8 mouse cellular contexts compared by ENCODE assay signal in genomic region chr13:95327345-95327741, GRCm38 (mm10). TPM values are rescaled to one million over a fixed set of nuclear protein-coding genes. Genes with fewer than 3 reads are reported as not detected.
A peak's percentile ranks its signal among the peaks of the same experiment; 100 is the strongest.
DNase-seq lines count a peak whose midpoint lies in the region; ATAC-seq and TF ChIP-seq lines count a peak whose summit lies in the region.

No protein-coding gene starts in this region.

- ATAC-seq in erythroblast, adult 5-6 weeks (replicated peaks; ENCODE audit: low FRiP score, poor library complexity, severe bottlenecking): no peak
- peak; percentile 57 for ATAC-seq in forebrain, embryonic 13.5 days

- no peaks in the 10 kb centered on the region for H3K9me3 ChIP-seq in erythroblast, embryonic 14.5 days (ENCODE audit: control insufficient read depth, low read length)
- no peaks in the 10 kb centered on the region for H3K9me3 ChIP-seq in forebrain, embryonic 13.5 days (replicated peaks)

- peaks cover 8% of the 10 kb centered on the region for H3K4me1 ChIP-seq in erythroblast, embryonic 14.5 days (ENCODE audit: control insufficient read depth)
- H3K4me1 ChIP-seq in forebrain, embryonic 13.5 days: peaks cover 43% of the 10 kb centered on the region
- H3K4me1 ChIP-seq in lung, adult 2 months (ENCODE audit: control insufficient read depth, insufficient read depth, low read length): 0 out of 2 replicates have a peak, but pooled peaks cover 2% of the 10 kb centered on the region

- H3K9ac ChIP-seq in forebrain, embryonic 13.5 days: peak overlapping the region; percentile 98

- peak overlapping the region; percentile 95 for H3K27ac ChIP-seq in forebrain, embryonic 13.5 days

- peak; percentile 85 for DNase-seq in R1 (ENCODE audit: low read depth, low spot score)
- peak; percentile 57 for DNase-seq in kidney, adult 18-20 months
- peak; percentile 25 for DNase-seq in lung, adult 2 months
- DNase-seq in retina, embryonic 14.5 days (ENCODE audit: low spot score): peak; percentile 33
- DNase-seq in adrenal gland, adult 2 months: no peak

- no peak for TF ChIP-seq POLR2A in lung, adult 2 months (IDR thresholded peaks at IDR 0.05; ENCODE audit: borderline replicate concordance, extremely low read depth, low read depth, low read length)

- peak overlapping the region; percentile 9 for H3K4me3 ChIP-seq in erythroblast, embryonic 14.5 days (replicated peaks)
- peak overlapping the region; percentile 82 for H3K4me3 ChIP-seq in forebrain, embryonic 13.5 days
- no peak overlapping the region for H3K4me3 ChIP-seq in lung, adult 2 months (replicated peaks; ENCODE audit: extremely low read depth, low read depth, low read length)

- no peaks in the 10 kb centered on the region; the same call in 1 of the 2 replicates for H3K36me3 ChIP-seq in erythroblast, embryonic 14.5 days (ENCODE audit: control insufficient read depth)
- no peaks in the 10 kb centered on the region for H3K36me3 ChIP-seq in forebrain, embryonic 13.5 days (ENCODE audit: poor library complexity, severe bottlenecking)

- no peak for TF ChIP-seq CTCF in lung, adult 2 months (IDR thresholded peaks at IDR 0.05; ENCODE audit: insufficient read depth, low read length)

- 5% methylated on average over 5 of the region's 5 CpGs for WGBS in forebrain, embryonic 13.5 days
- WGBS in lung, adult 2 months: 22% methylated on average over 5 of the region's 5 CpGs

- peak overlapping the region; percentile 82 for H3K4me2 ChIP-seq in forebrain, embryonic 13.5 days

- H3K27me3 ChIP-seq in erythroblast, embryonic 14.5 days (ENCODE audit: control insufficient read depth): peaks cover 31% of the 10 kb centered on the region
- no peaks in the 10 kb centered on the region for H3K27me3 ChIP-seq in forebrain, embryonic 13.5 days

RNA-seq across cellular contexts. Expression of gene Zbed3, which starts 3.9 kb away (rescaled TPM):
- polyA plus RNA-seq in erythroblast, embryonic 14.5 days (2012): 0.09 and 0.19 TPM in 2 replicates
- total RNA-seq in erythroblast, adult 5-6 weeks (2015; ENCODE audit: low replicate concordance): 5.9 and 7.7 TPM in 2 replicates
- total RNA-seq in erythroblast, adult 5-6 weeks (2017; ENCODE audit: low replicate concordance): 1.1 TPM in 1 of 2 replicates, not detected in the other
- polyA plus RNA-seq in forebrain, embryonic 13.5 days (2015; fragmentation: Nextera tagmentation; extraction: Ambion mirVana): 49.7 and 53.6 TPM in 2 replicates
- 23.4 and 26.1 TPM in 2 replicates for polyA plus RNA-seq in lung, adult 2 months (2012; rRNA removed)
- total RNA-seq in adrenal gland, adult 2 months (2021): 10 to 100 TPM; 21.6 to 30.8 TPM
- polyA plus RNA-seq in adrenal gland, adult 2 months (2012; rRNA removed): 45.4 and 49.2 TPM in 2 replicates

RNA-seq across cellular contexts. Expression of gene Aggf1, which starts 47.8 kb away (rescaled TPM):
- polyA plus RNA-seq in erythroblast, embryonic 14.5 days (2012): 0.89 and 0.92 TPM in 2 replicates
- 18.2 and 19.8 TPM in 2 replicates for total RNA-seq in erythroblast, adult 5-6 weeks (2015; ENCODE audit: low replicate concordance)
- total RNA-seq in erythroblast, adult 5-6 weeks (2017; ENCODE audit: low replicate concordance): 18.1 and 20.1 TPM in 2 replicates
- polyA plus RNA-seq in forebrain, embryonic 13.5 days (2015; fragmentation: Nextera tagmentation; extraction: Ambion mirVana): 41.7 and 42.0 TPM in 2 replicates
- polyA plus RNA-seq in lung, adult 2 months (2012; rRNA removed): 18.2 TPM in 2 replicates
- total RNA-seq in adrenal gland, adult 2 months (2021): 10 to 100 TPM; 30.1 to 37.8 TPM
- polyA plus RNA-seq in adrenal gland, adult 2 months (2012; rRNA removed): 33.8 and 37.0 TPM in 2 replicates

Comparison
In these comparisons a context has a peak if more than half of its experiments do, and no peak if none do; other contexts are left out.
1. RNA of gene Zbed3, which starts 3.9 kb away (polyA plus RNA-seq): 49.7 to 53.6 TPM in forebrain, embryonic 13.5 days, 45.4 to 49.2 TPM in adrenal gland, adult 2 months and 23.4 to 26.1 TPM in lung, adult 2 months; 0.09 to 0.19 TPM in erythroblast, embryonic 14.5 days; every median in the first group is over 10 times any median in the second.